Mouse (Mus musculus) B cell, adult 2 months (primary cell): ENCODE results near the gene Rhbdf1.

Experiments
- DNase-seq, 2 experiments: peaks; one replicate each; pipeline ENCODE4 v3.0.0; 2022

The Rhbdf1 gene

GRCm38 (mm10) chr11:32189434-32189833, 32.7 kb downstream of the Rhbdf1 start:
- DNase-seq, result no peak

DNA sequence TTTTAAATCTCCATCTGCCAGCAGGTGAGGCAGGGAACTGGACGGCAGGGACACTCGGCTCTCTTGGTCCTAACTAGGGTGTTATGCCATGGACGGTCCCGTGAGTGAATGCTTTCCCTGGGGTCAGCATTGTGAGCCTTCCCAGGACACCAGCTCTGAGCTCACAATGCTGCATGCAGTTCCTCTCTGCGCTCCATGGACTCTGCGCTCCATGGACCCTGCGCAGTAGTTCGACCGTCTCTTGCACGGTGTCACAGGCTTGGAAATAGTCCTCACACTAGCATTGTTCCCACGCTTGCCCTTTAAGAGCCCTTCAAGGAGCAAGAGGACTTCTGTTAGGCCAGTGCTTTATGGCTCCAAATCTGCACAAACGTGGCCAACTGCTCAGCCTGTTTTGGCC, 33.2 kb downstream of the Rhbdf1 start:
- DNase-seq, result no peak

GRCm38 (mm10) chr11:32187256-32187655, 34.8 kb downstream of the Rhbdf1 start:
- no peak for DNase-seq

GRCm38 (mm10) chr11:32186031-32186430, 36.1 kb downstream of the Rhbdf1 start:
- DNase-seq, result no peak

- DNase-seq, result no peak
Measured at GRCm38 (mm10) chr11:32184469-32184868, 37.6 kb downstream of the Rhbdf1 start.

DNA sequence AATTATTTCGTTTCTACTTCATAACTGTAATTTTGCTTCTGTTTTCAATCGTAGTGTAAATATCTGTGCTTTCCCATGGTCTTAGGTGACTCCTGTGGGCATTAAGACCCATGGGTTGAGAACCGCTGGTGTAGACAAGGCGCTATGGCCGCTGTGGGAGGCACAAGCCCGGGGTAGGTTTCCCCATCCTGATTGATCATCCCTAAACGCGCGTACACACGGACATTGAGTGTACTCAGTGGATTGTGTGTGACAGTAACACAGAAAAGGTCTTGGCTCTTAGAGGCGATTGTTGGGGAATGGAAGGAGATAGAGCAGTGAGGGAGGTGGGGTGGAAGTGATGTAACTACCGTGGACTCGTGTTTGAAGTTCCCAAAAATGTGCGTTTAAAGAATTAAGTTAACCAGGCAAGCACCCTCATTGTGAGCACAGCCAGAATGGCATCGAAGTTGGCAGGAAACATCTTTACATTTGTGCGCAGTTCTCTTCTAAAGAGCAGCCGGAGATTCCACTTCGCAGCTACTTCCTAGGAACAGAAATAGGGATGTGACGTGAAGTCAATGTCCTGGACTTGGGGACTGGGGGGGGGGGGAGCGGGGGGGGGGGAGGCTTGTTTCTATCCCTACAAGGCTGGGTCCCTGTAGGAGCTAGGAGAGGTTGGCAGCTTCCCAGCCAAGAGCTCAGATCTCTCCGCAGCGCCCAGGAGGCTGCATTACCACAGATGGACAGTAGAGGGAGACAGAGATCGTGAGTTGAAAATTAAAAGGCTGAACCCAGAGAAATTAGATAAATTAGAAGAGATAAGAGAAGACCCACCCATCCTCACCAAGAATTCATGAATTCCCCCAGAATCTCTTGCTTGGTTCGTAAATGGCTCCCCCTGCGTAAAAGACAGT, 39.9 kb downstream of the Rhbdf1 start:
- peak; percentile 84 to 85 for DNase-seq

GRCm38 (mm10) chr11:32181246-32181645, 40.9 kb downstream of the Rhbdf1 start:
- no peak for DNase-seq

DNA sequence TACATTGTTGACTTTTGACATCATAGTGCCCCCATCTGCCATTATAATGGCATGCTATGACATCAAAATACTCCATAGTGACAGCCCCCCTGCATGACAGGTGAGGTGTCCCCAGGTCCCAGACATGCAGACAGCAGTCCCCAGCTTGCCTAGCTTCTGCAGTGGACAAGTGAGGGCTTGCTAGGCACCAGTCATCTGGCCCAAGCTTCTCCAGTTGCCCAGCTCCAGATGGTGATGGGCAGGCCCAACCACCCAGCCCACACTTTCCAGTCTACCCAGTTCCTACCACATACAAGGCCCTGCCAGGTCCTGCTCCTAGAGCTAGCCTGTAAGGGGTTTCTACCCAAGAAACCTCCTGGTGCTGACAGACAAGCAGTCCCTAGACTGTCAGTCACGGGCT, 43.6 kb downstream of the Rhbdf1 start:
- DNase-seq, result no peak

- no peak for DNase-seq
Measured at GRCm38 (mm10) chr11:32166683-32167082, 55.4 kb downstream of the Rhbdf1 start.

DNA sequence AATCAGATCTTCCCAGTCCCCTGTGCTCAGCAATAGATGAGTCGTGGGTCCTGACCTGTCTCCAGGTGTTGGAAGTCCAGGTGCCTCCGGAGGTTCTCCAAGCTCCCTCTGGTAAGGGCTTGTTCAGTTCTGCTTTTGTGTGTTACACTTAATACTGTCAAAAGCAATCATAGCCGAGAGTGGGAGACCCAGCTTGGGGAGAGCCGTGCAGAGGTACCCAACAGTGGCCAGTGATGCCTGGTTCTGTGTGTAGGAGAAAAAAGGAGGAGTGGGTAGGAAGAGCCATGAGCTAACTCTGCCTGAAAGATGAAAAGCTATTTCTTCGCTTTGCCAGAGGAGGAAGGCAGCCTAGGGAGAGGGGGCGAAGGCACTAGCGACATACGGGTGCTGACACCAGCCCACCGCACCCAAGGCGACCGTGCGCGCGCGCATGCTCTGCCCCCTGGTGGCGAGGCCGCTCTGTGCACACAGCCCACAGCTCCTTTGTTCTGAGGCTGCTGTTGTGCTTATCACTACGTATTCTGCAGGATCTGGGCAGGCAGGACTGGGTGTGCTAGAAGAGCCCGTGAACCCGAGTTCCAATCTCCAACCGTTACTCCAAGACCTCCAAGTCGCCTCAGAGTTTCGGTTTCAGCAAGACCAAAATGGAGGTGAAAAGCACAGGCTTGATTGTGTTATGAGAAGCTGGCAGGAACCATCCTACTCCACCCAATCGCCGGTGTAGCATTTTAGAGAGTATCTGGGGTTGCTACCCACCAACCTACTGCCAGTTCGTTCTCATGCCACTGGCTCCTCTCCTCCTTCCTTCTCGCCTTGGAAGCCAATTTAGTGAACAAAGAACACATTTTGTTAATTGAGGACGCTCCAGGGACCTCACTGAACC, 59.9 kb downstream of the Rhbdf1 start:
- DNase-seq, result peak; percentile 77 to 78

GRCm38 (mm10) chr11:32161500-32161899, 60.6 kb downstream of the Rhbdf1 start:
- no peak for DNase-seq

DNA sequence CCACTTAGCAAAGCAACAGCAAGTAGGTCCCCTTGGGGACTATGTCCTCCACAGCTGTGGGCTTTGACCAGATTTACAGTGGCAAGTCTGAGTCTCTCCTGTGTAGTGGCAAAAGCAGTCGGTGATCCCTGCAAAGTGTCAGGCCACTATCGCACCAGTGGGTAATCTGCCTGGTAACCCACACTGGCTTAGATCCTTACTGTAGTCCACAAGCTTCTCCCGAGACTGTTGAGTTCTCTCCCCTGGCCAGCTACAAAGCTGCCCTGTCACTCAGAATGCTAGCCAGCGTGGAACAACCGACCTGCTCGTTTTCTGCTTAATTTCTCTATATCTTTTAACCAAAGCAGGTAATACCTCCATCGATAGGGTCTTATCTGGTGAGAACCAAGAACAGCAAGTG, 61.8 kb downstream of the Rhbdf1 start:
- DNase-seq, result no peak
